Mouse (Mus musculus): ENCODE measurements around the gene Cdh3. TPM values are rescaled to one million over a fixed set of nuclear protein-coding genes. Genes with fewer than 3 reads are reported as not detected.

Gene Cdh3
- polyA plus RNA-seq, 1 experiment from 2014 or later = 8.1 TPM

GRCm38 (mm10) chr8:106599265-106599979 is 88.7 kb downstream of the Cdh3 start:
- H3K9ac ChIP-seq (ENCODE audit: low read length) = no peak overlapping the region
- no peaks in the 10 kb centered on the region for H3K36me3 ChIP-seq (ENCODE audit: control insufficient read depth, insufficient read depth, low read length)
- no peak overlapping the region for H3K4me2 ChIP-seq (replicated peaks; ENCODE audit: low read depth)
- no peak overlapping the region for H3K4me3 ChIP-seq (ENCODE audit: low read depth, low read length)
- H3K27ac ChIP-seq (replicated peaks) = 0 out of 2 replicates have a peak overlapping the region, but pooled peaks have one; percentile 8
- no peaks in the 10 kb centered on the region for H3K4me1 ChIP-seq (replicated peaks; ENCODE audit: control insufficient read depth, insufficient read depth)
- TF ChIP-seq CTCF (IDR thresholded peaks at IDR 0.05; ENCODE audit: low read depth) (no peak), EP300 (optimal IDR thresholded peaks at IDR 0.05) (no peak)
- ATAC-seq (ENCODE audit: low FRiP score, low TSS enrichment) = no peak
- 33% methylated on average over 7 of the region's 7 CpGs for WGBS
- H3K9me3 ChIP-seq (ENCODE audit: control insufficient read depth, low read length) = no peaks in the 10 kb centered on the region
- no peak for DNase-seq (ENCODE audit: low spot score)
- H3K27me3 ChIP-seq (ENCODE audit: control insufficient read depth, insufficient read depth, low read length) = 0 out of 2 replicates have a peak, but pooled peaks cover 4% of the 10 kb centered on the region

GRCm38 (mm10) chr8:106603131-106603819 is 92.6 kb downstream of the Cdh3 start, which contains the start of gene Cdh1:
Cdh1 (plus strand) TSS chr8:106603351.
- ATAC-seq (ENCODE audit: low FRiP score, low TSS enrichment) (peak; percentile 97), DNase-seq (ENCODE audit: low spot score) (peak; percentile 98)
- Histone ChIP-seq H3K9ac (ENCODE audit: low read length) (peak within 1 kb of the TSS; percentile 80), H3K4me1 (replicated peaks; ENCODE audit: control insufficient read depth, insufficient read depth) (no peaks in the 10 kb centered on the region), H3K27ac (replicated peaks) (peak within 1 kb of the TSS; percentile 91), H3K27me3 (ENCODE audit: control insufficient read depth, insufficient read depth, low read length) (0 out of 2 replicates have a peak, but pooled peaks cover 6% of the 10 kb centered on the region), H3K4me2 (replicated peaks; ENCODE audit: low read depth) (peak within 1 kb of the TSS; percentile 56), H3K9me3 (ENCODE audit: control insufficient read depth, low read length) (no peaks in the 10 kb centered on the region), H3K36me3 (ENCODE audit: control insufficient read depth, insufficient read depth, low read length) (no peaks in the 10 kb centered on the region), H3K4me3 (ENCODE audit: low read depth, low read length) (peak within 1 kb of the TSS; percentile 66)
- under 1% methylated on average over 53 of the region's 53 CpGs for WGBS
- peak; percentile 61 for TF ChIP-seq CTCF (IDR thresholded peaks at IDR 0.05; ENCODE audit: low read depth)
- no peak for TF ChIP-seq EP300 (optimal IDR thresholded peaks at IDR 0.05)

- Histone ChIP-seq H3K4me3 (ENCODE audit: low read depth, low read length) (peak overlapping the region; percentile 66), H3K9ac (ENCODE audit: low read length) (peak overlapping the region; percentile 80), H3K4me2 (replicated peaks; ENCODE audit: low read depth) (peak overlapping the region; percentile 56), H3K27me3 (ENCODE audit: control insufficient read depth, insufficient read depth, low read length) (0 out of 2 replicates have a peak, but pooled peaks cover 6% of the 10 kb centered on the region), H3K27ac (replicated peaks) (peak overlapping the region; percentile 91), H3K36me3 (ENCODE audit: control insufficient read depth, insufficient read depth, low read length) (no peaks in the 10 kb centered on the region), H3K9me3 (ENCODE audit: control insufficient read depth, low read length) (no peaks in the 10 kb centered on the region), H3K4me1 (replicated peaks; ENCODE audit: control insufficient read depth, insufficient read depth) (no peaks in the 10 kb centered on the region)
- WGBS = 1% methylated on average over 19 of the region's 19 CpGs
- no peak for TF ChIP-seq CTCF (IDR thresholded peaks at IDR 0.05; ENCODE audit: low read depth)
- TF ChIP-seq EP300 (optimal IDR thresholded peaks at IDR 0.05) = no peak
- DNase-seq (ENCODE audit: low spot score) (peak; percentile 46), ATAC-seq (ENCODE audit: low FRiP score, low TSS enrichment) (no peak)
Measured at GRCm38 (mm10) chr8:106603933-106604332, 93.2 kb downstream of the Cdh3 start.

GRCm38 (mm10) chr8:106605657-106606056 is 95.0 kb downstream of the Cdh3 start:
- H3K4me1 ChIP-seq (replicated peaks; ENCODE audit: control insufficient read depth, insufficient read depth) = no peaks in the 10 kb centered on the region
- DNase-seq (ENCODE audit: low spot score) (no peak), ATAC-seq (ENCODE audit: low FRiP score, low TSS enrichment) (no peak)
- peak overlapping the region; percentile 38 for H3K4me2 ChIP-seq (replicated peaks; ENCODE audit: low read depth)
- WGBS = 39% methylated on average over 7 of the region's 7 CpGs
- H3K36me3 ChIP-seq (ENCODE audit: control insufficient read depth, insufficient read depth, low read length) = no peaks in the 10 kb centered on the region
- no peaks in the 10 kb centered on the region for H3K9me3 ChIP-seq (ENCODE audit: control insufficient read depth, low read length)
- H3K27me3 ChIP-seq (ENCODE audit: control insufficient read depth, insufficient read depth, low read length) = 0 out of 2 replicates have a peak, but pooled peaks cover 6% of the 10 kb centered on the region
- peak overlapping the region; percentile 24; the same call in 1 of the 2 replicates for H3K27ac ChIP-seq (replicated peaks)
- no peak for TF ChIP-seq CTCF (IDR thresholded peaks at IDR 0.05; ENCODE audit: low read depth)
- no peak for TF ChIP-seq EP300 (optimal IDR thresholded peaks at IDR 0.05)
- H3K4me3 ChIP-seq (ENCODE audit: low read depth, low read length) = peak overlapping the region; percentile 18
- H3K9ac ChIP-seq (ENCODE audit: low read length) = no peak overlapping the region

GRCm38 (mm10) chr8:106606121-106606520 is 95.4 kb downstream of the Cdh3 start:
- 25% methylated on average over 4 of the region's 4 CpGs for WGBS
- TF ChIP-seq CTCF (IDR thresholded peaks at IDR 0.05; ENCODE audit: low read depth) (no peak), EP300 (optimal IDR thresholded peaks at IDR 0.05) (no peak)
- Histone ChIP-seq H3K36me3 (ENCODE audit: control insufficient read depth, insufficient read depth, low read length) (no peaks in the 10 kb centered on the region), H3K9ac (ENCODE audit: low read length) (no peak overlapping the region), H3K4me2 (replicated peaks; ENCODE audit: low read depth) (peak overlapping the region; percentile 38), H3K9me3 (ENCODE audit: control insufficient read depth, low read length) (no peaks in the 10 kb centered on the region), H3K4me1 (replicated peaks; ENCODE audit: control insufficient read depth, insufficient read depth) (no peaks in the 10 kb centered on the region), H3K27me3 (ENCODE audit: control insufficient read depth, insufficient read depth, low read length) (0 out of 2 replicates have a peak, but pooled peaks cover 6% of the 10 kb centered on the region), H3K4me3 (ENCODE audit: low read depth, low read length) (peak overlapping the region; percentile 18), H3K27ac (replicated peaks) (no peak overlapping the region)
- DNase-seq (ENCODE audit: low spot score) = no peak
- no peak for ATAC-seq (ENCODE audit: low FRiP score, low TSS enrichment)
